Mouse (Mus musculus) spleen, adult 2 months (tissue): ENCODE results near the gene Nup62.

Experiments
- CTCF ChIP-seq: fragments of 200-500 bp; IDR thresholded peaks from 2 replicates; pipeline ENCODE4 v1.5.1; 2011; ENCODE audit warnings: mild to moderate bottlenecking, inconsistent platforms; ENCODE audit not compliant: insufficient read depth, insufficient read length, insufficient replicate concordance; ENCODE audit errors: extremely low read depth
- POLR2A ChIP-seq: fragments of 200-500 bp; IDR thresholded peaks from 2 replicates; pipeline ENCODE4 v1.6.1; 2011; ENCODE audit warnings: low read depth, low read length, inconsistent platforms

DNA sequence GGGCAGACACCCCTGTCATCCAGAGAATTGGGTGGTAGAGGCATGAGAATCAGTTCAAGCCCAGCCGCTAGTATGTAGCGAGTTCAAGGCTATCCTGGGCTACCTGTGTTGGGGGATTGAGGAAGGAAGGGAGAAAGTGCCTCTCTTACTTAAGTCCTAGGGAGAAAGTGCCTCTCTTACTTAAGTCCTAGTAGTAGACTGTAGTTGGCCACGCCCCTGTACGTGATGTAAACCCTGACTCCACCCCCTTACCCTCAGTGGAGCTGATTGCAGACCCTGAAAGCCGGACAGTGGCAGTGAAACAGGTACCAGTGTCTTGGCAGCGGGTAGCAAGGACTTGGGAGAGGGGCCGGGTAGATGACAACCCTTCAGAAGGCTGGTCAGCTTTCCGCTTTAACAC is 42.0 kb downstream of the Nup62 start:
- TF ChIP-seq POLR2A (no peak), CTCF (no peak)
